Comparison of ENCODE assay signal across 8 mouse cellular contexts in genomic region chr17:35233114-35233980, GRCm38 (mm10). TPM values are rescaled to one million over a fixed set of nuclear protein-coding genes. Genes with fewer than 3 reads are reported as not detected.
DNase-seq lines count a peak whose midpoint lies in the region; ATAC-seq and TF ChIP-seq lines count a peak whose summit lies in the region.

Gene Atp6v1g2, plus strand, starts transcription at chr17:35233660.

- TF ChIP-seq CTCF in heart, postnatal 0 days (IDR thresholded peaks at IDR 0.05; ENCODE audit: low read depth): no peak

- no peaks in the 10 kb centered on the region for H3K9me3 ChIP-seq in neural tube, embryonic 11.5 days (ENCODE audit: control insufficient read depth, low read length)
- H3K9me3 ChIP-seq in heart, postnatal 0 days (replicated peaks; ENCODE audit: control insufficient read depth, low read length): no peaks in the 10 kb centered on the region
- no peaks in the 10 kb centered on the region for H3K9me3 ChIP-seq in limb, embryonic 11.5 days (ENCODE audit: control insufficient read depth, low read length)
- H3K9me3 ChIP-seq in stomach, embryonic 14.5 days (ENCODE audit: control insufficient read depth, low read depth, low read length): no peaks in the 10 kb centered on the region

- no peaks in the 10 kb centered on the region for H3K27me3 ChIP-seq in neural tube, embryonic 11.5 days (ENCODE audit: control insufficient read depth, insufficient read depth, low read length)
- no peaks in the 10 kb centered on the region for H3K27me3 ChIP-seq in heart, postnatal 0 days (ENCODE audit: control insufficient read depth, insufficient read depth, low read length)
- H3K27me3 ChIP-seq in limb, embryonic 11.5 days (ENCODE audit: control insufficient read depth, insufficient read depth, low read length): no peaks in the 10 kb centered on the region
- H3K27me3 ChIP-seq in stomach, embryonic 14.5 days (ENCODE audit: control insufficient read depth, insufficient read depth, low read length): no peaks in the 10 kb centered on the region

- ATAC-seq in neural tube, embryonic 11.5 days (ENCODE audit: insufficient read depth, low FRiP score, low TSS enrichment): no peak
- ATAC-seq in heart, postnatal 0 days (ENCODE audit: insufficient read depth, low read depth): no peak
- no peak for ATAC-seq in limb, embryonic 11.5 days (ENCODE audit: insufficient number of reproducible peaks, low FRiP score, low TSS enrichment, low read depth)
- ATAC-seq in stomach, embryonic 14.5 days (ENCODE audit: insufficient number of reproducible peaks, insufficient read depth, low FRiP score, low read depth): no peak

- H3K4me2 ChIP-seq in neural tube, embryonic 11.5 days (ENCODE audit: low read depth): peak within 1 kb of the TSS; percentile 90
- peak within 1 kb of the TSS; percentile 75 for H3K4me2 ChIP-seq in heart, postnatal 0 days (ENCODE audit: low read depth, low read length)
- peak within 1 kb of the TSS; percentile 89 for H3K4me2 ChIP-seq in limb, embryonic 11.5 days (ENCODE audit: low read depth, severe bottlenecking)
- peak within 1 kb of the TSS; percentile 74 for H3K4me2 ChIP-seq in stomach, embryonic 14.5 days (replicated peaks; ENCODE audit: low read depth, low read length)

- DNase-seq in adrenal gland, postnatal 10 days: peak; percentile 54
- DNase-seq in adrenal gland, postnatal 25 days: no peak
- DNase-seq in neural tube, embryonic 11.5 days (ENCODE audit: low spot score): no peak
- no peak for DNase-seq in neural tube, embryonic 10.5 days (ENCODE audit: extremely low spot score, low spot score)
- DNase-seq in heart, postnatal 0 days (ENCODE audit: low spot score): peak; percentile 49
- no peak for DNase-seq in limb, embryonic 11.5 days (ENCODE audit: low spot score)
- DNase-seq in frontal cortex, postnatal 14 days (ENCODE audit: low spot score in 2 of 2): no peak

- H3K27ac ChIP-seq in neural tube, embryonic 11.5 days (ENCODE audit: low read depth, low read length): no peak within 1 kb of the TSS
- H3K27ac ChIP-seq in heart, postnatal 0 days (ENCODE audit: low read depth): peak within 1 kb of the TSS; percentile 89
- H3K27ac ChIP-seq in limb, embryonic 11.5 days (replicated peaks; ENCODE audit: low read depth, low read length): 0 out of 2 replicates have a peak within 1 kb of the TSS, but pooled peaks have one; percentile 21
- peak within 1 kb of the TSS; percentile 98 for H3K27ac ChIP-seq in stomach, embryonic 14.5 days (ENCODE audit: low read length)

- TF ChIP-seq EP300 in heart, postnatal 0 days (IDR thresholded peaks at IDR 0.05; ENCODE audit: low read depth): no peak

- H3K9ac ChIP-seq in neural tube, embryonic 11.5 days (ENCODE audit: low read length): no peak within 1 kb of the TSS; the same call in 1 of the 2 replicates
- H3K9ac ChIP-seq in heart, postnatal 0 days (replicated peaks; ENCODE audit: low read depth, low read length): no peak within 1 kb of the TSS
- H3K9ac ChIP-seq in limb, embryonic 11.5 days (ENCODE audit: low read length): no peak within 1 kb of the TSS; the same call in 1 of the 2 replicates
- H3K9ac ChIP-seq in stomach, embryonic 14.5 days (replicated peaks; ENCODE audit: low read depth, low read length): peak within 1 kb of the TSS; percentile 81; the same call in 1 of the 2 replicates

- H3K4me3 ChIP-seq in neural tube, embryonic 11.5 days (ENCODE audit: low read depth, low read length): peak within 1 kb of the TSS; percentile 64; the same call in 1 of the 2 replicates
- peak within 1 kb of the TSS; percentile 59; the same call in 1 of the 2 replicates for H3K4me3 ChIP-seq in heart, postnatal 0 days (ENCODE audit: low read depth, low read length)
- peak within 1 kb of the TSS; percentile 49 for H3K4me3 ChIP-seq in limb, embryonic 11.5 days (ENCODE audit: low read depth, low read length)
- H3K4me3 ChIP-seq in stomach, embryonic 14.5 days (ENCODE audit: low read depth, low read length): peak within 1 kb of the TSS; percentile 51

- peaks cover 9% of the 10 kb centered on the region; the same call in 1 of the 2 replicates for H3K36me3 ChIP-seq in neural tube, embryonic 11.5 days (ENCODE audit: control insufficient read depth, insufficient read depth, low read length)
- H3K36me3 ChIP-seq in heart, postnatal 0 days (replicated peaks; ENCODE audit: control insufficient read depth, insufficient read depth, low read length): peaks cover 38% of the 10 kb centered on the region
- H3K36me3 ChIP-seq in limb, embryonic 11.5 days (ENCODE audit: control insufficient read depth, insufficient read depth, low read length): peaks cover 8% of the 10 kb centered on the region; the same call in 1 of the 2 replicates
- H3K36me3 ChIP-seq in stomach, embryonic 14.5 days (ENCODE audit: control insufficient read depth, insufficient read depth, low read length): peaks cover 11% of the 10 kb centered on the region; the same call in 1 of the 2 replicates

- H3K4me1 ChIP-seq in neural tube, embryonic 11.5 days (ENCODE audit: control insufficient read depth, insufficient read depth, low read length): peaks cover 3% of the 10 kb centered on the region
- 0 out of 2 replicates have a peak, but pooled peaks cover 4% of the 10 kb centered on the region for H3K4me1 ChIP-seq in heart, postnatal 0 days (ENCODE audit: control insufficient read depth, insufficient read depth)
- 0 out of 2 replicates have a peak, but pooled peaks cover 3% of the 10 kb centered on the region for H3K4me1 ChIP-seq in limb, embryonic 11.5 days (ENCODE audit: control insufficient read depth, insufficient read depth, low read length)
- H3K4me1 ChIP-seq in stomach, embryonic 14.5 days (ENCODE audit: control insufficient read depth, insufficient read depth, low read length): peaks cover 38% of the 10 kb centered on the region

- 90% methylated on average over 18 of the region's 18 CpGs for WGBS in neural tube, embryonic 11.5 days
- 50% methylated on average over 18 of the region's 18 CpGs for WGBS in heart, postnatal 0 days
- WGBS in limb, embryonic 11.5 days: 85% methylated on average over 18 of the region's 18 CpGs
- 46% methylated on average over 18 of the region's 18 CpGs for WGBS in stomach, embryonic 14.5 days

RNA-seq across cellular contexts. Expression of gene Atp6v1g2, which starts in this region (rescaled TPM):
- total RNA-seq in adrenal gland, postnatal 10 days (2021): 1 to 10 TPM; 5.6 to 9.4 TPM
- 8.0 and 8.4 TPM in 2 replicates for total RNA-seq in adrenal gland, postnatal 25 days (2021)
- polyA plus RNA-seq in neural tube, embryonic 11.5 days (2014; fragmentation: Nextera tagmentation; extraction: Ambion mirVana): 14.1 and 16.8 TPM in 2 replicates
- 3.2 and 3.7 TPM in 2 replicates for total RNA-seq in heart, postnatal 0 days (2014; rRNA removed; ENCODE audit: low replicate concordance)
- 10.6 and 10.7 TPM in 2 replicates for polyA plus RNA-seq in heart, postnatal 0 days (2015; fragmentation: Nextera tagmentation; extraction: Ambion mirVana)
- 3.9 and 5.9 TPM in 2 replicates for polyA plus RNA-seq in limb, embryonic 11.5 days (2014; fragmentation: Nextera tagmentation; extraction: Ambion mirVana)
- polyA plus RNA-seq in stomach, embryonic 14.5 days (2014; fragmentation: Nextera tagmentation; extraction: Ambion mirVana): 8.1 and 8.5 TPM in 2 replicates

Comparison
In these comparisons a context has a peak if more than half of its experiments do, and no peak if none do; other contexts are left out.
1. DNase-seq: peak in adrenal gland, postnatal 10 days (single experiment) and heart, postnatal 0 days (single experiment); none in adrenal gland, postnatal 25 days (single experiment), neural tube, embryonic 11.5 days (single experiment), neural tube, embryonic 10.5 days (single experiment), limb, embryonic 11.5 days (single experiment) and frontal cortex, postnatal 14 days (0 of 2).
2. Peak in every context shown above with its lines, with median percentiles within 50 percentile points of each other: H3K4me2 ChIP-seq and H3K4me3 ChIP-seq.